Mouse (Mus musculus) liver, embryonic 14.5 days (tissue): Measurements from ENCODE around the gene Vps26c. TPM values are rescaled to one million over a fixed set of nuclear protein-coding genes. Genes with fewer than 3 reads are reported as not detected.

Experiments used
- ATAC-seq: fragments of 200-750 bp; cut with Nextera tagmentation; 2 replicates; pipeline ENCODE4 v1.8.0; 2017; ENCODE audit warnings: moderate number of reproducible peaks, mild to moderate bottlenecking, moderate library complexity; ENCODE audit not compliant: insufficient read depth
- DNase-seq, 3 experiments: peaks; one replicate each; pipeline ENCODE4 v3.0.0-alpha.2; 2012 to 2013; ENCODE audit warnings: low read depth in 3 of 3, low spot score in 3 of 3
- H3K27ac ChIP-seq: fragments of 300-500 bp; sonication (generic); 2 replicates; pipeline ENCODE4 v1.5.1; 2014; ENCODE audit warnings: moderate library complexity, mild to moderate bottlenecking, control low read depth, inconsistent platforms
- H3K27me3 ChIP-seq: fragments of 300-500 bp; sonication (generic); 2 replicates; pipeline ENCODE4 v1.6.1; 2014; ENCODE audit warnings: mild to moderate bottlenecking, low read length, moderate library complexity; ENCODE audit not compliant: control insufficient read depth, insufficient read depth
- H3K36me3 ChIP-seq: fragments of 300-500 bp; sonication (generic); replicated peaks from 2 replicates; pipeline ENCODE4 v1.6.1; 2014; ENCODE audit warnings: low read depth; ENCODE audit not compliant: control insufficient read depth, insufficient read depth
- H3K4me1 ChIP-seq, 2 experiments: fragments of 200-500 bp in 1 of 2; fragments of 300-500 bp in 1 of 2; sonication (generic) in 1 of 2; replicated peaks; 2 replicates each; pipeline ENCODE4 v1.6.1; 2012 to 2014; ENCODE audit warnings: antibody characterized with exemption in 1 of 2, inconsistent platforms in 1 of 2, low read length in 1 of 2; ENCODE audit not compliant: control insufficient read depth in 2 of 2, insufficient read depth in 2 of 2
- H3K4me2 ChIP-seq: fragments of 300-500 bp; sonication (generic); 2 replicates; pipeline ENCODE4 v1.6.1; 2014; ENCODE audit warnings: low read depth, mild to moderate bottlenecking, control low read depth, moderate library complexity
- H3K4me3 ChIP-seq, 2 experiments: fragments of 200-500 bp in 1 of 2; fragments of 300-500 bp in 1 of 2; sonication (generic) in 1 of 2; 2 replicates each; pipeline ENCODE4 v1.5.1; 2012 to 2014; ENCODE audit warnings: low read depth in 2 of 2, low read length in 2 of 2, mild to moderate bottlenecking in 2 of 2, control low read depth in 1 of 2, inconsistent platforms in 1 of 2, moderate library complexity in 1 of 2; ENCODE audit not compliant: insufficient read depth in 1 of 2
- H3K9ac ChIP-seq: fragments of 300-500 bp; sonication (generic); replicated peaks from 2 replicates; pipeline ENCODE4 v1.6.1; 2014; ENCODE audit warnings: mild to moderate bottlenecking, control low read depth, moderate library complexity
- H3K9me3 ChIP-seq: fragments of 300-500 bp; sonication (generic); 2 replicates; pipeline ENCODE4 v1.6.1; 2016; ENCODE audit warnings: low read length, mixed read lengths; ENCODE audit not compliant: control insufficient read depth
- CTCF ChIP-seq: IDR thresholded peaks from 2 replicates; pipeline ENCODE4 v1.5.1; 2016; ENCODE audit warnings: antibody characterized with exemption, low read depth, control low read depth
- EP300 ChIP-seq: IDR thresholded peaks from 2 replicates; pipeline ENCODE4 v1.6.1; 2016; ENCODE audit warnings: antibody characterized with exemption, low read depth
- WGBS: fragments of 180-500 bp; shearing (Covaris S2); extraction: QIAGEN DNeasy Blood & Tissue Kit; methylation state at CpG from one replicate; pipeline ENCODE4 v1.1.7; 2014; ENCODE audit not compliant: insufficient replicate concordance; 5-methylcytosine and 5-hydroxymethylcytosine counted together
- polyA plus RNA-seq, 2 experiments: library from polyadenylated mRNA; depleted of rRNA in 1 of 2; stranded (reverse) in 1 of 2; unstranded in 1 of 2; fragments of >200 nt; fragmentation: Nextera tagmentation in 1 of 2; extraction: Ambion mirVana in 1 of 2; gene quantifications; 2 replicates each; pipeline versions ENCODE4 v1.2.1 to v1.2.3; 2012 to 2014

The Vps26c gene
- polyA plus RNA-seq, 2 experiments: 13.3 to 18.3 TPM

GRCm38 (mm10) chr16:94567751-94568150 is 41.1 kb upstream of the Vps26c start:
- DNase-seq (no peak), ATAC-seq (no peak)
- H3K9ac ChIP-seq: peak overlapping the region; percentile 29; the same call in 1 of the 2 replicates
- peak overlapping the region; percentile 93 for H3K4me2 ChIP-seq
- no peaks in the 10 kb centered on the region for H3K36me3 ChIP-seq
- H3K4me3 ChIP-seq: no peak overlapping the region
- no peaks in the 10 kb centered on the region for H3K9me3 ChIP-seq
- H3K27me3 ChIP-seq: no peaks in the 10 kb centered on the region
- no peak overlapping the region for H3K27ac ChIP-seq
- no peak for TF ChIP-seq EP300
- no peak for TF ChIP-seq CTCF
- H3K4me1 ChIP-seq: peaks cover 11 to 15% of the 10 kb centered on the region in 2 experiments
- WGBS: 66% methylated on average over 5 of the region's 5 CpGs

GRCm38 (mm10) chr16:94566834-94567585 is 40.4 kb upstream of the Vps26c start:
- Histone ChIP-seq H3K9me3 (no peaks in the 10 kb centered on the region), H3K36me3 (no peaks in the 10 kb centered on the region), H3K4me2 (no peak overlapping the region), H3K27ac (no peak overlapping the region), H3K9ac (no peak overlapping the region), H3K4me1 (peaks cover 8 to 9% of the 10 kb centered on the region in 2 experiments), H3K27me3 (no peaks in the 10 kb centered on the region), H3K4me3 (no peak overlapping the region)
- TF ChIP-seq EP300: no peak
- no peak for TF ChIP-seq CTCF
- ATAC-seq: no peak
- WGBS: 78% methylated on average over 11 of the region's 11 CpGs
- DNase-seq: no peak

- Histone ChIP-seq H3K36me3 (no peaks in the 10 kb centered on the region), H3K27me3 (no peaks in the 10 kb centered on the region), H3K27ac (no peak overlapping the region), H3K4me3 (no peak overlapping the region), H3K9me3 (no peaks in the 10 kb centered on the region), H3K4me2 (no peak overlapping the region), H3K9ac (no peak overlapping the region), H3K4me1 (peaks cover 3 to 10% of the 10 kb centered on the region in 2 experiments)
- no peak for DNase-seq
- ATAC-seq: no peak
- 43% methylated on average over 8 of the region's 8 CpGs for WGBS
- no peak for TF ChIP-seq EP300
- TF ChIP-seq CTCF: no peak
Observed at GRCm38 (mm10) chr16:94566124-94566523, 39.5 kb upstream of the Vps26c start.

GRCm38 (mm10) chr16:94560618-94561017 is 34.0 kb upstream of the Vps26c start:
- no peak for DNase-seq
- no peaks in the 10 kb centered on the region for H3K36me3 ChIP-seq
- H3K27me3 ChIP-seq: no peaks in the 10 kb centered on the region
- WGBS: 9% methylated on average over 5 of the region's 5 CpGs
- H3K4me2 ChIP-seq: no peak overlapping the region
- H3K4me1 ChIP-seq: peaks cover 0 to 22% of the 10 kb centered on the region in 2 experiments; a peak in 2 of 4 replicates
- H3K4me3 ChIP-seq: no peak overlapping the region
- TF ChIP-seq EP300 (no peak), CTCF (no peak)
- H3K9ac ChIP-seq: no peak overlapping the region
- peak; percentile 21; the same call in 1 of the 2 replicates for ATAC-seq
- H3K9me3 ChIP-seq: no peaks in the 10 kb centered on the region
- H3K27ac ChIP-seq: no peak overlapping the region

GRCm38 (mm10) chr16:94559782-94560181 is 33.2 kb upstream of the Vps26c start:
- DNase-seq (no peak), ATAC-seq (no peak)
- Histone ChIP-seq H3K27me3 (no peaks in the 10 kb centered on the region), H3K9me3 (no peaks in the 10 kb centered on the region), H3K4me1 (peaks cover 0 to 22% of the 10 kb centered on the region in 2 experiments; a peak in 2 of 4 replicates), H3K4me3 (no peak overlapping the region), H3K36me3 (no peaks in the 10 kb centered on the region), H3K9ac (no peak overlapping the region), H3K27ac (peak overlapping the region; percentile 18; the same call in 1 of the 2 replicates), H3K4me2 (peak overlapping the region; percentile 41)
- 16% methylated on average over 7 of the region's 7 CpGs for WGBS
- TF ChIP-seq CTCF: no peak
- TF ChIP-seq EP300: no peak
